Mouse (Mus musculus): ENCODE results near the gene Sesn1.

- TF ChIP-seq POLR2A (IDR thresholded peaks at IDR 0.05; ENCODE audit: extremely low read depth, insufficient read depth, low read length) (no peak), CTCF (IDR thresholded peaks at IDR 0.05; ENCODE audit: low read depth, low read length) (no peak)
Measured at GRCm38 (mm10) chr10:41880777-41881176, 71.0 kb downstream of the Sesn1 start.

Data from liver, adult 2 months (tissue).